Mouse (Mus musculus) liver, postnatal 0 days (tissue): ENCODE measurements around the gene Gm20431.

Experiments used
- CTCF ChIP-seq: sonication (generic); IDR thresholded peaks from 2 replicates; pipeline ENCODE4 v1.5.1; 2016; ENCODE audit warnings: antibody characterized with exemption, low read depth
- EP300 ChIP-seq: IDR thresholded peaks from 2 replicates; pipeline ENCODE4 v1.6.1; 2016; ENCODE audit warnings: antibody characterized with exemption, low read depth, mild to moderate bottlenecking

DNA sequence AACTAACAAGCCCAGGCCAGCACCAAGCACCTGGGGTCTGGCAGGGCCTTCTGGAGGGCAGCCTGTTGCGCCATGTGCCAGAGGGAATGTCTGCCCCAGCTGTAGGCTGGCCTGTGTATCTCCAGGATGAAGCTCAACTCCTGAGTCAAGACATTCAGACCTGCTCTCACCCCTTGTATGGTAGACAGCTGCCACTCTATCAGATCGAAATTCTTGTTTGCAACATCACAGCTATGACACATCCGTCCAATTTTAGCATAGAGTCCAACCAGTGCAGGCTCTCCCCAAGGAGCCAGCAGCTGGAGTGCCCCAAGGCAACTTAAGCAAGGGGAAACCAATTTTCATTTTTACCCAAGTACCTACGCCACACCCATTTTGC, 54.6 kb downstream of the Gm20431 start:
- no peak for TF ChIP-seq CTCF
- no peak for TF ChIP-seq EP300
